Mouse (Mus musculus) liver, embryonic 13.5 days (tissue): Measurements from ENCODE around the gene Pfas. TPM values are rescaled to one million over a fixed set of nuclear protein-coding genes. Genes with fewer than 3 reads are reported as not detected.
"Not testable (repeated sequence)": the region's sequence is repeated elsewhere in the genome, so short reads cannot be mapped to it uniquely, and the experiment has no call there.

Experiments
- ATAC-seq: fragments of 200-750 bp; cut with Nextera tagmentation; 2 replicates; pipeline ENCODE4 v1.8.0; 2017; ENCODE audit warnings: low read depth, mild to moderate bottlenecking, moderate number of reproducible peaks, moderate library complexity
- DNase-seq: peaks from one replicate; pipeline ENCODE4 v3.0.0; 2022
- H3K27ac ChIP-seq: fragments of 300-500 bp; sonication (generic); 2 replicates; pipeline ENCODE4 v1.5.1; 2015; ENCODE audit warnings: moderate library complexity, mild to moderate bottlenecking, inconsistent platforms
- H3K27me3 ChIP-seq: fragments of 300-500 bp; sonication (generic); 2 replicates; pipeline ENCODE4 v1.6.1; 2015; ENCODE audit warnings: mild to moderate bottlenecking, inconsistent platforms
- H3K36me3 ChIP-seq: fragments of 300-500 bp; sonication (generic); 2 replicates; pipeline ENCODE4 v1.6.1; 2015; ENCODE audit warnings: mild to moderate bottlenecking, inconsistent platforms
- H3K4me1 ChIP-seq: fragments of 300-500 bp; sonication (generic); replicated peaks from 2 replicates; pipeline ENCODE4 v1.6.1; 2015; ENCODE audit warnings: inconsistent platforms
- H3K4me2 ChIP-seq: fragments of 300-500 bp; sonication (generic); 2 replicates; pipeline ENCODE4 v1.6.1; 2015; ENCODE audit warnings: inconsistent platforms, mild to moderate bottlenecking, moderate library complexity
- H3K4me3 ChIP-seq: fragments of 300-500 bp; sonication (generic); replicated peaks from 2 replicates; pipeline ENCODE4 v1.5.1; 2015; ENCODE audit warnings: mild to moderate bottlenecking, inconsistent platforms
- H3K9ac ChIP-seq: fragments of 300-500 bp; sonication (generic); 2 replicates; pipeline ENCODE4 v1.6.1; 2015; ENCODE audit warnings: mild to moderate bottlenecking, inconsistent platforms
- H3K9me3 ChIP-seq: fragments of 300-500 bp; sonication (generic); replicated peaks from 2 replicates; pipeline ENCODE4 v1.6.1; 2016; ENCODE audit warnings: inconsistent platforms
- WGBS: fragments of 180-500 bp; shearing (Covaris S2); methylation state at CpG from one replicate; pipeline ENCODE4 v1.1.7; 2015; ENCODE audit not compliant: insufficient replicate concordance; 5-methylcytosine and 5-hydroxymethylcytosine counted together
- polyA plus RNA-seq: library from polyadenylated mRNA; unstranded; fragments of >200 nt; fragmentation: Nextera tagmentation; extraction: Ambion mirVana; gene quantifications from 2 replicates; pipeline ENCODE4 v1.2.1, GENCODE M21; 2015

Pfas gene
- polyA plus RNA-seq, 1 experiment from 2014 or later = 32.4 TPM

DNA sequence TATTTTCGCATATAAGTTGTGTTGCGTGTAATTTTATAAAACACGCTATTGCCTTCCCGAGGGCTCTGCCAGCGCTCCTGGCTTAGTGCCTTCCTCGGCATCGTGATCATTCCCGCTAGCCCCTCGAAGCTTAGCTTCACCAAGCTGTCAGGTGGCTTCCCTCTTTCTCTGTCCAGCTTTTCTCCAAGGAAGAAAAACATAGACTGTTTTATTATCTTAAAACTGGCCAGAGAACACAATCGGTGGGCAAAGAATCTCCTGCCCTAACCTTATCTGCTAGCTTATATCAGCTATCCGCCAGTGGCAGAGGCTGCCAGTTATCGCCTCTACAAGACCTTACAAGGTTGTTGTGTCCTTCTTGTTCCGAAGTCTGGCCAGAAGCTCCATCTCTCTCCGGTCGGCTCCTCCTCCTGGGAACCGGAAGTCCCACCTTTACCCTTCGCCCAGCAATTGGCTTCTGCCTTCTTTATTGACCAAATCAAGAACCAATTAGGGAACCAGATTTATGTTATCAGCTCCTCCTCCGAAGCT is 3.9 kb upstream of the Pfas start:
- DNase-seq (peak; percentile 90), ATAC-seq (peak; percentile 77)
- 1% methylated on average over 18 of the region's 18 CpGs for WGBS
- peak overlapping the region; percentile 84 for H3K4me2 ChIP-seq
- H3K27me3 ChIP-seq = no peaks in the 10 kb centered on the region
- H3K27ac ChIP-seq = peak overlapping the region; percentile 99
- peak overlapping the region; percentile 84 for H3K9ac ChIP-seq
- H3K36me3 ChIP-seq = no peaks in the 10 kb centered on the region
- peak overlapping the region; percentile 70 for H3K4me3 ChIP-seq
- H3K4me1 ChIP-seq = peaks cover 58% of the 10 kb centered on the region
- no peaks in the 10 kb centered on the region for H3K9me3 ChIP-seq

GRCm38 (mm10) chr11:69011445-69011844 is 3.2 kb upstream of the Pfas start:
- Histone ChIP-seq H3K4me1 (peaks cover 58% of the 10 kb centered on the region), H3K4me2 (peak overlapping the region; percentile 84), H3K27ac (peak overlapping the region; percentile 99), H3K9ac (peak overlapping the region; percentile 84), H3K4me3 (peak overlapping the region; percentile 70)
- not testable (repeated sequence) for ATAC-seq, H3K36me3 ChIP-seq, H3K9me3 ChIP-seq, H3K27me3 ChIP-seq
- DNase-seq = peak; percentile 35
- WGBS = 36% methylated on average over 2 of the region's 2 CpGs

GRCm38 (mm10) chr11:69010400-69011323 is 2.4 kb upstream of the Pfas start:
- H3K9ac ChIP-seq = peak overlapping the region; percentile 84
- peak overlapping the region; percentile 84 for H3K4me2 ChIP-seq
- 79% methylated on average over 15 of the region's 15 CpGs for WGBS
- ATAC-seq (no peak), DNase-seq (no peak)
- H3K27ac ChIP-seq = peak overlapping the region; percentile 99
- H3K36me3 ChIP-seq = no peaks in the 10 kb centered on the region
- H3K4me3 ChIP-seq = peak overlapping the region; percentile 70
- no peaks in the 10 kb centered on the region for H3K27me3 ChIP-seq
- H3K9me3 ChIP-seq = no peaks in the 10 kb centered on the region
- H3K4me1 ChIP-seq = peaks cover 66% of the 10 kb centered on the region

DNA sequence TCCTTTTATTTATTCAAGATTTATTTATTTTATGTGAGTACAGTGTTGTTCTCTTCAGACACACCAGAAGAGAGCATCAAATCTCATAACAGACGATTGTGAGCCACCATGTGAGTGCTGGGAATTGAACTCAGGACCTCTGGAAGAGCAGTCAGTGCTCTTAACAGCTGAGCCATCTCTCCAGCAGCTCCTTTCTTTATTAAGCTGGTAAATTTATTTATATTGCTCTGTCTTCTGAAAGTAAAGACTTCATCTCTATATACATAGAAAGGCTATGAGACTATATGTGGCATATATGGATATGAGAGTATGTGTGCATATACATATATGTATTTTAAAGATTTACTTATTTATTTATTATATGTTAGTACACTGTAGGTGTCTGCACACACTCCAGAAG is 1.2 kb upstream of the Pfas start:
- Histone ChIP-seq H3K36me3 (no peaks in the 10 kb centered on the region), H3K9ac (no peak overlapping the region), H3K4me1 (peaks cover 67% of the 10 kb centered on the region), H3K27ac (no peak overlapping the region; the same call in 1 of the 2 replicates), H3K9me3 (no peaks in the 10 kb centered on the region), H3K4me2 (no peak overlapping the region), H3K4me3 (no peak overlapping the region), H3K27me3 (no peaks in the 10 kb centered on the region)
- ATAC-seq (no peak), DNase-seq (no peak)
- 77% methylated on average over 1 of the region's 1 CpGs for WGBS

DNA sequence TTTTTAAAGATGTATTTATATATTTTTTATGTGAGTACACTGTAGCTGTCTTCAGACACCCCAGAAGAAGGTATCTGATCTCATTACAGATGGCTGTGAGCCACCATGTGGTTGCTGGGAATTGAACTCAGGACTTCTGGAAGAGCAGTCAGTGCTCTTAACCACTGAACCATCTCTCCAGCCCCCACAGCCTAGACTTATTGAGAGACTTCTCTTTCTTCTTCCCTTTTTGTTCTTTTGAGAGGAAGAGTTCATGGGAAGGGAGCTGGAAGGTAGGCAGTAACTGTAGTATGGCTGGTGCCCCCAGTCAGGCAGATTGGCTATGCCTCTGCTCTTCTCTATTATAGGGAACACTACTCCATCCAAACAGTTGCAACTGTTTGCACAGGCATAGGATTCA is 1.7 kb downstream of the Pfas start:
- DNase-seq, H3K27me3 ChIP-seq, ATAC-seq, H3K27ac ChIP-seq, H3K9me3 ChIP-seq: not testable (repeated sequence)
- H3K4me1 ChIP-seq = peaks cover 55% of the 10 kb centered on the region
- H3K36me3 ChIP-seq = peaks cover 21% of the 10 kb centered on the region
- peak overlapping the region; percentile 86 for H3K4me2 ChIP-seq
- H3K4me3 ChIP-seq = peak overlapping the region; percentile 86
- H3K9ac ChIP-seq = peak overlapping the region; percentile 47; the same call in 1 of the 2 replicates

DNA sequence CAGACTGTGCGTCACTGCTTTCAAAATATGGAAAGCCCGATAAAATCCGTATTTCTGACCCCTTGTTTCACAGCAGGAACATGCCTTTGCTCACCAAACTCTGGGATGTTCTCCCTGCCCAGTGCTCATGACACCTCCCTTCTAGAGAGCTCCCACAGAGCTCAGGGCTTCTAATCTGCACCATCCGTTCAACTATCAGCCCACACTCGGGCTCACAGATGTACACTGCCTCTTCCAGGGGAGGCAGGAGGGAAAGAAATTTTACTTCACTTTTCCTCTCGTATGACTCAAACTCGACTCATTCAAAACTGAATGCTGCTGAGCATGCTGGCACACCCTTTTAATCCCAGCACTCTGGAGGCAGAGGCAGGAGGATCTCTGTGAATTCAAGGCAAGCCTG is 3.1 kb downstream of the Pfas start:
- Histone ChIP-seq H3K4me1 (peaks cover 43% of the 10 kb centered on the region), H3K9ac (peak overlapping the region; percentile 45; the same call in 1 of the 2 replicates), H3K4me3 (no peak overlapping the region), H3K36me3 (peaks cover 35% of the 10 kb centered on the region), H3K4me2 (peak overlapping the region; percentile 43), H3K27me3 (no peaks in the 10 kb centered on the region), H3K9me3 (no peaks in the 10 kb centered on the region), H3K27ac (peak overlapping the region; percentile 70)
- ATAC-seq (peak; percentile 79), DNase-seq (peak; percentile 43)
- WGBS = 43% methylated on average over 7 of the region's 7 CpGs

DNA sequence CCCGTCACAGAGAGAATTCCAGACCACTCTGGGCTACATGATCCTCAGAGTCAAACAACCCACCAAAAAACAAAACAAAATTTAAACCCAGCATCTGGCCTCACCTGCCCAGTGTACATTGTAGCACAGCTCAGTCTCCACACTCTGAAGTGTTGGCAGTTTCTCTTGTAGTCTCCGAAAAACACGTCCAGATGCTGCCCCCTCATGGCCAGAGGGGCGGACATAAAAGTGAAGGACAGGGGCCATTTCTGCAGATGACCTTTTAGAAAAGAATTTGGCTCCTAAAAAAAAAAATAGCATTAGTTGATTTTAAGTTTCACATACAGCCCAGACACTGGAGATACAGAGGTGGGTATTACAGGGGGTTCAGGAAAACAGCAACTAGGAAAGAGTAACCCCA is 4.7 kb downstream of the Pfas start:
- H3K36me3 ChIP-seq = peaks cover 50% of the 10 kb centered on the region
- no peaks in the 10 kb centered on the region for H3K27me3 ChIP-seq
- peaks cover 41% of the 10 kb centered on the region for H3K4me1 ChIP-seq
- H3K4me3 ChIP-seq = no peak overlapping the region
- no peaks in the 10 kb centered on the region for H3K9me3 ChIP-seq
- 61% methylated on average over 4 of the region's 4 CpGs for WGBS
- H3K4me2 ChIP-seq = no peak overlapping the region
- ATAC-seq (no peak), DNase-seq (no peak)
- no peak overlapping the region for H3K27ac ChIP-seq
- no peak overlapping the region for H3K9ac ChIP-seq

- Histone ChIP-seq H3K36me3 (peaks cover 58% of the 10 kb centered on the region), H3K4me1 (peaks cover 39% of the 10 kb centered on the region)
- WGBS = 85% methylated on average over 4 of the region's 4 CpGs
- H3K27ac ChIP-seq, H3K27me3 ChIP-seq, H3K9ac ChIP-seq, H3K9me3 ChIP-seq, H3K4me3 ChIP-seq, ATAC-seq, H3K4me2 ChIP-seq, DNase-seq: not testable (repeated sequence)
Observed at GRCm38 (mm10) chr11:69002782-69003181, 5.5 kb downstream of the Pfas start.

DNA sequence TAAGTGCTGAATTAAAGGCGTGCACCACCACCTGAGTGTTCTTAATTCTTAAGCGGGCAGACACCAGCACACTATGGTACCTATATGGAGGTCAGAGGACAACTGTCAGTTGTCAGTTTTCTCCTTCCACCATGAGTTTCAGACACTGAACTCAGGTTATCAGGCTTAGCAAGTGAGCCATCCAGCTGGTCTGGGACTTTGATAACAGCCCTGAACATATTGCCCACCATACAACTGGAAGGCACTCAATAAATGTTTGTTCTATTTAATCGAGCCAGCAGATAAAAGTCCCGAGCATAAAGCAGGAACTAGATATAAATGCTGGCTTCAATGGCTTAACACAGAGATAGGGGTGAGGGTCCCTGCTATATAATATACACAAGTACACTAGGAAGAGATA is 11.2 kb downstream of the Pfas start:
- Histone ChIP-seq H3K27me3 (no peaks in the 10 kb centered on the region), H3K4me2 (no peak overlapping the region), H3K36me3 (peaks cover 96% of the 10 kb centered on the region), H3K4me1 (no peaks in the 10 kb centered on the region; the same call in 1 of the 2 replicates), H3K27ac (no peak overlapping the region), H3K9ac (no peak overlapping the region), H3K4me3 (no peak overlapping the region), H3K9me3 (no peaks in the 10 kb centered on the region)
- ATAC-seq (no peak), DNase-seq (no peak)
- WGBS = 65% methylated on average over 4 of the region's 4 CpGs

DNA sequence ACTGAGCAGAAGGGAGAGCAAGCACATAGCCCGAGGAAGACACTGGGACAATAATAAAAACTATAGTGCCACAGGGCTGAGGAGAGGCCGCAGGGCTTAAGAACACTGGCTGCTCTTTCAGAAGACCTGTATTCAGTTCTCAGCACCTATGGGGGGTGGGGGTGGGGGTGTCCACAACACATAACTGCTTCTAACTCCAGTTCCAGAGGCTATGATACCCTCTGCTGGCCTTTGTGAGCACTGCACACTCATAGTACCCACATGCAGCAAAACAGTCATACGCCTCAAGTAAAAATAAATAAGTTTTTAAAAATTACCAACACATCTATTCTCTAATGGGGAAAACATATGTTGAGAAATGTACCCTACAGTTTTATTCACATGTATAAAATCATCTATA is 13.9 kb downstream of the Pfas start:
- WGBS = 86% methylated on average over 3 of the region's 3 CpGs
- H3K9me3 ChIP-seq = no peaks in the 10 kb centered on the region

GRCm38 (mm10) chr11:68993122-68993521 is 15.1 kb downstream of the Pfas start:
- 84% methylated on average over 7 of the region's 7 CpGs for WGBS
- Histone ChIP-seq H3K4me3 (no peak overlapping the region), H3K9me3 (no peaks in the 10 kb centered on the region), H3K4me1 (no peaks in the 10 kb centered on the region; the same call in 1 of the 2 replicates), H3K9ac (no peak overlapping the region), H3K36me3 (peaks cover 97% of the 10 kb centered on the region), H3K27me3 (no peaks in the 10 kb centered on the region), H3K27ac (no peak overlapping the region), H3K4me2 (no peak overlapping the region)
- ATAC-seq (no peak), DNase-seq (no peak)

More for the DNA sequence above, 13.9 kb downstream of the Pfas start:
- peaks cover 96% of the 10 kb centered on the region for H3K36me3 ChIP-seq
- DNase-seq (no peak), ATAC-seq (no peak)
- no peak overlapping the region for H3K9ac ChIP-seq
- H3K4me2 ChIP-seq = no peak overlapping the region
- H3K27ac ChIP-seq = no peak overlapping the region
- no peaks in the 10 kb centered on the region for H3K27me3 ChIP-seq
- H3K4me1 ChIP-seq = no peaks in the 10 kb centered on the region; the same call in 1 of the 2 replicates
- H3K4me3 ChIP-seq = no peak overlapping the region
